Mouse (Mus musculus): ENCODE measurements around the gene Dad1. TPM values are rescaled to one million over a fixed set of nuclear protein-coding genes. Genes with fewer than 3 reads are reported as not detected.

The Dad1 gene
- polyA plus RNA-seq, 1 experiment from 2014 or later, result 374 TPM

GRCm38 (mm10) chr14:54222289-54222727, 31.6 kb downstream of the Dad1 start:
- no peak overlapping the region for H3K27ac ChIP-seq (replicated peaks)
- H3K9me3 ChIP-seq, result no peaks in the 10 kb centered on the region
- no peaks in the 10 kb centered on the region for H3K27me3 ChIP-seq
- 90% methylated on average over 8 of the region's 8 CpGs for WGBS
- H3K4me1 ChIP-seq (replicated peaks), result peaks cover 16% of the 10 kb centered on the region
- no peak overlapping the region for H3K9ac ChIP-seq
- no peak for ATAC-seq (ENCODE audit: low FRiP score, low read depth)
- no peak overlapping the region for H3K4me2 ChIP-seq
- H3K36me3 ChIP-seq, result no peaks in the 10 kb centered on the region
- H3K4me3 ChIP-seq, result no peak overlapping the region

GRCm38 (mm10) chr14:54221641-54222040, 32.3 kb downstream of the Dad1 start:
- 97% methylated on average over 6 of the region's 6 CpGs for WGBS
- H3K27ac ChIP-seq (replicated peaks), result no peak overlapping the region
- no peaks in the 10 kb centered on the region for H3K36me3 ChIP-seq

DNA sequence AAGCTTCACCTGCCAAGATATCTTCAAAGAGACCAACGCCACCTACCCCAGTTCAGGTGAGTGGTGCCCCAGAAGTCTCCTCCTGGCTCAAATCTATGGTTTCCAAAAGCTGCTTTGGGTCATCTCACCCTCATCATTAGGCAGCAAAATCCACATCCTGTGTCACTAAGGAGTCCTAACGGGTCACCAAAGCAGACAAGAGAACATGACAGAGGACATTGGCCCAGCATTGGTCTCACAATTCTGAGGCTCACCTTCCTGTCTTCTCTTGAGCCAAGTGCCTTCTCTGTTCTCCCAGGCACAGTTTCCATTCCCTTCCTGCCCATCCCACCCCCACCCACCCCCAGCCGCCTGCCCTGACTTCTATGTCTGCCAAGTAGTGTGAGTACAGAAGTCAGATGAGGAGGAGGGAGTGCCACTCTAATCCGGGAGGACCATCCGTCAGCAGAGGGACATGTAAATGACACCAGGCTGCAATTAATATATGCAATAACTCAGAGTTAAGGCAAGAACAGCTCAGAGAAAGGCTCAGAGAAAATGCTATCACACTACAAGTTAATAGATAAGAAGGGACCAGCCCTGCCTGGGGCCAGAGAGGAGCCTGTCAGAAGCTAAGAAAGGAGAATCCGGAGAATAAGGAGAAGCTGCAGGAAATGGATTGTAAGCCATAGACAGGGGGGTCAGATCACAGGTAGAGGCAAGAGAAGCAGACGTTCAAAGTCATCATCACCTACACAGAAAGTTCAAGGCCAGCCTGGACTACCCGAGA, 33.0 kb downstream of the Dad1 start:
- no peak overlapping the region for H3K4me2 ChIP-seq
- WGBS, result 83% methylated on average over 8 of the region's 8 CpGs

More at GRCm38 (mm10) chr14:54221641-54222040, 32.3 kb downstream of the Dad1 start:
- H3K4me1 ChIP-seq (replicated peaks), result peaks cover 16% of the 10 kb centered on the region
- no peaks in the 10 kb centered on the region for H3K27me3 ChIP-seq
- H3K4me2 ChIP-seq, result no peak overlapping the region
- ATAC-seq (ENCODE audit: low FRiP score, low read depth), result no peak
- H3K9me3 ChIP-seq, result no peaks in the 10 kb centered on the region
- H3K9ac ChIP-seq, result no peak overlapping the region
- no peak overlapping the region for H3K4me3 ChIP-seq

DNA sequence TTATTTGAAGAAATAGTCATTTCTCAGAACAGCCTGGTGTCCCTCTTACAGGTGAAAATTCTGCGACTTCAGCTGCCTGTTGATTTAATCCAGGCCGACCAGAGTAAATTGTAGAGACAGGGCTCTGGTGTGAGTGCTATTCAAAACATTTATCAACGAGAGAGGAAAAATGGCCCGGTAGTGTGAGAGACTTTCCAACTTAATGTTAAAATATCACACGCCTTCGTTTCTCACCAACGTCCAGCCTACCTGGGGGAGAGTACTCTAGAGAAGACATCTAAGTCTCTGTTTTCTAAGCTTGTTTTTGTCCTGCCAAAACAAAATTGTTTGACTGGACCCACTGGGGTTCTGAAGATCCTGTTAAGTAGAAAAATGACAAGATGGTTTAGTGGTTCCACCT, 34.1 kb downstream of the Dad1 start:
- peaks cover 11% of the 10 kb centered on the region for H3K4me1 ChIP-seq (replicated peaks)
- no peak overlapping the region for H3K4me3 ChIP-seq
- no peaks in the 10 kb centered on the region for H3K36me3 ChIP-seq
- H3K9ac ChIP-seq, result no peak overlapping the region
- no peak overlapping the region for H3K4me2 ChIP-seq
- H3K27ac ChIP-seq (replicated peaks), result no peak overlapping the region
- H3K27me3 ChIP-seq, result no peaks in the 10 kb centered on the region
- ATAC-seq (ENCODE audit: low FRiP score, low read depth), result no peak
- WGBS, result 87% methylated on average over 7 of the region's 7 CpGs
- no peaks in the 10 kb centered on the region for H3K9me3 ChIP-seq

More for the DNA sequence above, 33.0 kb downstream of the Dad1 start:
- Histone ChIP-seq H3K27ac (replicated peaks) (no peak overlapping the region), H3K4me3 (no peak overlapping the region), H3K9me3 (no peaks in the 10 kb centered on the region), H3K36me3 (no peaks in the 10 kb centered on the region), H3K9ac (no peak overlapping the region), H3K4me1 (replicated peaks) (peaks cover 16% of the 10 kb centered on the region), H3K27me3 (no peaks in the 10 kb centered on the region)
- no peak for ATAC-seq (ENCODE audit: low FRiP score, low read depth)

DNA sequence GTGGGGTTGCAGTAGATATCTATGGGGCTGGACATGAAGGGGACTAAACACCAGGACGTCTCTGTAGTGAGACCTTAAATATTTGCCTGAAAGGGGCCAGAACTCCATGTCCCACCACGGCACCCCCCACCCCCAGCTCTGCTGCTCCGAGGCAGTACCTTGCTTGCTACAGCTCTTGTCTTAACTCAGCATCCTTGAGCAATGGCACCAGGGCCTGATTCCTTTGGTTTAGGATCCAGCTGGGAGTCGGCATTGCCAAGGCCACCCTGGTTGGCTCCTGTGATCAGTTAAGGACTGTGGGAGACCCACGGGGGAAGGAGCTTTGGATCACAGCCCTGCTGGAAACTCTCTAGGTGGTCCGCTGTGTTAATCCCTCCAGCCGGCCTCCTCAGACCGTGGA, 34.6 kb downstream of the Dad1 start:
- no peak overlapping the region for H3K9ac ChIP-seq
- 67% methylated on average over 8 of the region's 8 CpGs for WGBS
- no peaks in the 10 kb centered on the region for H3K9me3 ChIP-seq
- H3K27me3 ChIP-seq, result no peaks in the 10 kb centered on the region
- H3K4me1 ChIP-seq (replicated peaks), result 0 out of 2 replicates have a peak, but pooled peaks cover 7% of the 10 kb centered on the region
- H3K27ac ChIP-seq (replicated peaks), result no peak overlapping the region
- H3K36me3 ChIP-seq, result no peaks in the 10 kb centered on the region
- H3K4me3 ChIP-seq, result no peak overlapping the region
- no peak for ATAC-seq (ENCODE audit: low FRiP score, low read depth)
- H3K4me2 ChIP-seq, result no peak overlapping the region

DNA sequence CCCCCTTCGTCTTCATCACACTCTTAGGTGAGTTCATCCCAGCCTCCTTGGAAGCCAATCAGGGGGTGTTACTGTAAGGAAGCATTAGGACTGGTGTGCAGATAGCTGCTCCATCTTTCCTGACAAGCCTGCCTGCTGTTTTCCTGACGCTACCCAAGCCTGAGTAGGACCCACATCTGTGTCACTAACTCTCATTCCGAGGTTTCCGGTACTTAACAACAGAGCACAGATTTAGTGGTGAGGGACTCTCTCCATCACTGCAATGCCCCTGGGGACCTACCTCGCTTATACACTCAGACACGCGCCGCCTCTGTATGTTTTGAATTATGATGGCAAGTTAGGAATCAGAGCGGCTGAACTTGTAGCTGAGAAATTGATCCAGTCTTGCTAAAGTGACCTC, 35.2 kb downstream of the Dad1 start:
- Histone ChIP-seq H3K9ac (no peak overlapping the region), H3K4me2 (no peak overlapping the region), H3K27me3 (no peaks in the 10 kb centered on the region), H3K4me3 (no peak overlapping the region), H3K4me1 (replicated peaks) (0 out of 2 replicates have a peak, but pooled peaks cover 7% of the 10 kb centered on the region), H3K9me3 (no peaks in the 10 kb centered on the region), H3K36me3 (no peaks in the 10 kb centered on the region), H3K27ac (replicated peaks) (no peak overlapping the region)
- 64% methylated on average over 9 of the region's 9 CpGs for WGBS
- ATAC-seq (ENCODE audit: low FRiP score, low read depth), result no peak

DNA sequence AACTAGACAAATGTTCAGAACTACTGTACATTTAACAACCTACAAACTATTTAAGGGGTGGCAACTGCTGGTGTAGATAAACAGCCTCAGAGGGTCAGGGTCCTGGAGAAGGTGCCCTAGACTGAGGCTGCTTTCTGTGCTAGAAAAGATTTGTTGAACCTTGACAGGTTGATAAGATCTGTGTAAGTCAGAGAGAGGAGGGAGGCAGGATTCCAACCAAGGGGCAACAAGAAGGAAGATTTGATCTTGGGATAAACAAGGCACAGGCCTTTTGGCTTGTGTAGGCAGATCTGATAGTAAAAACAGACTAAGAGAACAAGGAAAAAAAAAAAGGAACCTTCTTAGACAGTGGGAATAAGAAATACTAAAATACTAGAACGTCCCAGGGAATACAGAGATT, 35.7 kb downstream of the Dad1 start:
- no peaks in the 10 kb centered on the region for H3K27me3 ChIP-seq
- no peaks in the 10 kb centered on the region for H3K9me3 ChIP-seq
- no peak overlapping the region for H3K4me2 ChIP-seq
- WGBS, result 79% methylated on average over 1 of the region's 1 CpGs
- 0 out of 2 replicates have a peak, but pooled peaks cover 7% of the 10 kb centered on the region for H3K4me1 ChIP-seq (replicated peaks)
- no peaks in the 10 kb centered on the region for H3K36me3 ChIP-seq
- H3K9ac ChIP-seq, result no peak overlapping the region
- H3K27ac ChIP-seq (replicated peaks), result no peak overlapping the region
- H3K4me3 ChIP-seq, result no peak overlapping the region
- no peak for ATAC-seq (ENCODE audit: low FRiP score, low read depth)

GRCm38 (mm10) chr14:54216126-54216525, 37.8 kb downstream of the Dad1 start:
- H3K36me3 ChIP-seq, result no peaks in the 10 kb centered on the region
- H3K4me2 ChIP-seq, result no peak overlapping the region
- H3K9me3 ChIP-seq, result no peaks in the 10 kb centered on the region
- H3K4me3 ChIP-seq, result no peak overlapping the region
- H3K27ac ChIP-seq (replicated peaks), result no peak overlapping the region
- no peaks in the 10 kb centered on the region for H3K27me3 ChIP-seq
- WGBS, result 85% methylated on average over 7 of the region's 7 CpGs
- H3K4me1 ChIP-seq (replicated peaks), result 0 out of 2 replicates have a peak, but pooled peaks cover 7% of the 10 kb centered on the region
- no peak for ATAC-seq (ENCODE audit: low FRiP score, low read depth)
- H3K9ac ChIP-seq, result no peak overlapping the region

GRCm38 (mm10) chr14:54214901-54215300, 39.0 kb downstream of the Dad1 start:
- Histone ChIP-seq H3K4me3 (no peak overlapping the region), H3K9ac (no peak overlapping the region), H3K36me3 (no peaks in the 10 kb centered on the region), H3K27me3 (no peaks in the 10 kb centered on the region), H3K9me3 (no peaks in the 10 kb centered on the region), H3K4me1 (replicated peaks) (0 out of 2 replicates have a peak, but pooled peaks cover 7% of the 10 kb centered on the region), H3K4me2 (no peak overlapping the region), H3K27ac (replicated peaks) (no peak overlapping the region)
- ATAC-seq (ENCODE audit: low FRiP score, low read depth), result no peak
- WGBS, result 75% methylated on average over 10 of the region's 10 CpGs

GRCm38 (mm10) chr14:54214477-54214876, 39.4 kb downstream of the Dad1 start:
- no peak overlapping the region for H3K27ac ChIP-seq (replicated peaks)
- H3K9me3 ChIP-seq, result no peaks in the 10 kb centered on the region
- no peak for ATAC-seq (ENCODE audit: low FRiP score, low read depth)
- H3K4me3 ChIP-seq, result no peak overlapping the region
- H3K27me3 ChIP-seq, result no peaks in the 10 kb centered on the region
- no peak overlapping the region for H3K4me2 ChIP-seq
- 0 out of 2 replicates have a peak, but pooled peaks cover 7% of the 10 kb centered on the region for H3K4me1 ChIP-seq (replicated peaks)
- WGBS, result 29% methylated on average over 2 of the region's 2 CpGs
- no peaks in the 10 kb centered on the region for H3K36me3 ChIP-seq
- H3K9ac ChIP-seq, result no peak overlapping the region

DNA sequence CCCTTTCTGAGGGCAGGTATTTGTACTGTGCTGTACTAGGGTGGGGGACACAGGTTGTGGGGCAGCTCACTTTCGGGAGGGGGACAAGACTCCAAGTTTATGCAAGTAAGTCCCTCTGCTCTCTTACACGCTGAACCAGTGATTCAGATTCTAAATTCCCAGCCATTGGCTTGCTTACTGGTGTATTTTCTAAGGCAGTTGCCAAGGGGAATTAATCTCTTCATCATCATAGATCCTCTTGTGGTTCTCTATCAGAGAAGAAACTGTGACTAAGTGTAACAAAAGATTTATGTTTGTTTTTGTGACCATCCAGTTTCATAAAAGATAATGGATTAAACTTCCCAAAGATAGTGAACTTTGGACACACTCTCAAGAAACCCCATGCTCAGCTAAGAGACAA, 40.2 kb downstream of the Dad1 start:
- no peak for ATAC-seq (ENCODE audit: low FRiP score, low read depth)
- no peaks in the 10 kb centered on the region for H3K9me3 ChIP-seq
- 85% methylated on average over 2 of the region's 2 CpGs for WGBS

GRCm38 (mm10) chr14:54211755-54212154, 42.1 kb downstream of the Dad1 start:
- WGBS, result 91% methylated on average over 5 of the region's 5 CpGs
- Histone ChIP-seq H3K9me3 (no peaks in the 10 kb centered on the region), H3K9ac (no peak overlapping the region), H3K4me3 (no peak overlapping the region), H3K27me3 (no peaks in the 10 kb centered on the region), H3K4me1 (replicated peaks) (no peaks in the 10 kb centered on the region), H3K36me3 (no peaks in the 10 kb centered on the region), H3K4me2 (no peak overlapping the region), H3K27ac (replicated peaks) (no peak overlapping the region)
- no peak for ATAC-seq (ENCODE audit: low FRiP score, low read depth)

More for the DNA sequence above, 40.2 kb downstream of the Dad1 start:
- no peak overlapping the region for H3K27ac ChIP-seq (replicated peaks)
- no peaks in the 10 kb centered on the region for H3K27me3 ChIP-seq
- H3K9ac ChIP-seq, result no peak overlapping the region
- H3K4me1 ChIP-seq (replicated peaks), result no peaks in the 10 kb centered on the region
- no peaks in the 10 kb centered on the region for H3K36me3 ChIP-seq
- H3K4me3 ChIP-seq, result no peak overlapping the region
- H3K4me2 ChIP-seq, result no peak overlapping the region

All from hindbrain, embryonic 15.5 days (tissue).